Comparison of ENCODE assay signal across 16 mouse cellular contexts in the genomic region with DNA sequence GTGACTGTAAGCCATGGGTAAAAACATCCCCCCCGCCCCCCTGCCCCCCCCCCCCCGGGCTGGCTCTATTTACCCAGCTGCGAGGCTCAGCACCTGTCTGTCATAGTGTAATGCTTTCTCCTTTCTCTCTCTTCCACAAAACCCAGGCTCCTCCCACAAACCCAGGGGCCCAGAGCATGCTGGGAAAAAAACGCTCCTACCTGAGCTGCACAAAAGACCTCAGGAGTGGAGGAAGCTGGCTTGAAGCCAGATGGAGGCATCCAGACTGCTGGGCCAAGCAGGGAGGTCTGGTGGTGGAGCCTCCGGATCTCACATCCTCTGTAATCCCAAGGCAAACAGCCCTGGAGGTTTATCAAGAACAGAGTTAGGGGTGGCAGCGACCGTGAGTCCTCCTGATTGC.
DNase-seq lines count a peak whose midpoint lies in the region; ATAC-seq and TF ChIP-seq lines count a peak whose summit lies in the region.
"Had no signal": no experiment of that assay in that cellular context is flagged by ENCODE, and none has a peak within 500 bp of the region (broad histone marks: within the 10 kb centered on the region; RNA-seq: fewer than 3 reads in every experiment).

No protein-coding gene starts in this region.

- H3K4me2 ChIP-seq in lung, embryonic 16.5 days (ENCODE audit: low read depth, low read length) = no peak overlapping the region
- H3K4me2 ChIP-seq in lung, postnatal 0 days (replicated peaks; ENCODE audit: low read depth, low read length) = no peak overlapping the region
- no peak overlapping the region for H3K4me2 ChIP-seq in embryonic facial prominence, embryonic 13.5 days
- no peak overlapping the region for H3K4me2 ChIP-seq in stomach, embryonic 14.5 days (replicated peaks; ENCODE audit: low read depth, low read length)
- H3K4me2 ChIP-seq: embryonic facial prominence, embryonic 12.5 days; kidney, embryonic 15.5 days; neural tube, embryonic 12.5 days had no signal

- 28% methylated on average over 5 of the region's 7 CpGs for WGBS in lung, embryonic 16.5 days
- WGBS in lung, postnatal 0 days = 44% methylated on average over 6 of the region's 7 CpGs
- WGBS in embryonic facial prominence, embryonic 13.5 days = 55% methylated on average over 7 of the region's 7 CpGs
- 38% methylated on average over 7 of the region's 7 CpGs for WGBS in stomach, embryonic 14.5 days
- WGBS in heart, embryonic 10.5 days = 53% methylated on average over 7 of the region's 7 CpGs

- TF ChIP-seq CTCF in lung, postnatal 0 days (IDR thresholded peaks at IDR 0.05) = no peak

- no peaks in the 10 kb centered on the region; the same call in 1 of the 2 replicates for H3K4me1 ChIP-seq in lung, embryonic 16.5 days (replicated peaks; ENCODE audit: control insufficient read depth, insufficient read depth, low read length)
- H3K4me1 ChIP-seq in lung, postnatal 0 days (ENCODE audit: insufficient read depth, low read depth, low read length) = no peaks in the 10 kb centered on the region
- H3K4me1 ChIP-seq in embryonic facial prominence, embryonic 13.5 days = peaks cover 11% of the 10 kb centered on the region; the same call in 1 of the 2 replicates
- peaks cover 8% of the 10 kb centered on the region for H3K4me1 ChIP-seq in stomach, embryonic 14.5 days (ENCODE audit: control insufficient read depth, insufficient read depth, low read length)
- H3K4me1 ChIP-seq in heart, embryonic 10.5 days = 0 out of 2 replicates have a peak, but pooled peaks cover 4% of the 10 kb centered on the region
- H3K4me1 ChIP-seq: neural tube, embryonic 12.5 days had no signal

- no peak overlapping the region for H3K4me3 ChIP-seq in lung, embryonic 16.5 days (ENCODE audit: low read length)
- H3K4me3 ChIP-seq in lung, postnatal 0 days (ENCODE audit: low read depth, low read length) = no peak overlapping the region
- no peak overlapping the region for H3K4me3 ChIP-seq in embryonic facial prominence, embryonic 13.5 days
- no peak overlapping the region for H3K4me3 ChIP-seq in stomach, embryonic 14.5 days (ENCODE audit: low read depth, low read length)
- H3K4me3 ChIP-seq in heart, embryonic 10.5 days = no peak overlapping the region
- H3K4me3 ChIP-seq: embryonic facial prominence, embryonic 12.5 days; hindbrain, embryonic 10.5 days; kidney, embryonic 15.5 days; neural tube, embryonic 12.5 days had no signal

- no peak overlapping the region for H3K9ac ChIP-seq in lung, embryonic 16.5 days (ENCODE audit: low read length)
- no peak overlapping the region for H3K9ac ChIP-seq in lung, postnatal 0 days (replicated peaks; ENCODE audit: low read depth)
- no peak overlapping the region for H3K9ac ChIP-seq in embryonic facial prominence, embryonic 13.5 days
- H3K9ac ChIP-seq in stomach, embryonic 14.5 days (replicated peaks; ENCODE audit: low read depth, low read length) = no peak overlapping the region
- H3K9ac ChIP-seq: embryonic facial prominence, embryonic 12.5 days; forebrain, postnatal 0 days; kidney, embryonic 15.5 days; liver, embryonic 14.5 days; neural tube, embryonic 12.5 days had no signal

- ATAC-seq in lung, embryonic 16.5 days (ENCODE audit: low read depth) = peak; percentile 53
- ATAC-seq in lung, postnatal 0 days = no peak
- ATAC-seq in embryonic facial prominence, embryonic 13.5 days (ENCODE audit: insufficient number of reproducible peaks, insufficient read depth, low FRiP score, low TSS enrichment, low read depth) = peak; percentile 48; the same call in 1 of the 2 replicates
- peak; percentile 82 for ATAC-seq in stomach, embryonic 14.5 days (ENCODE audit: insufficient number of reproducible peaks, insufficient read depth, low FRiP score, low read depth)
- ATAC-seq: forebrain, postnatal 0 days had no signal

- no peaks in the 10 kb centered on the region for H3K9me3 ChIP-seq in lung, embryonic 16.5 days (ENCODE audit: control insufficient read depth, low read length)
- H3K9me3 ChIP-seq in lung, postnatal 0 days (ENCODE audit: low read length) = no peaks in the 10 kb centered on the region
- H3K9me3 ChIP-seq in embryonic facial prominence, embryonic 13.5 days = no peaks in the 10 kb centered on the region
- no peaks in the 10 kb centered on the region for H3K9me3 ChIP-seq in stomach, embryonic 14.5 days (ENCODE audit: control insufficient read depth, low read depth, low read length)
- no peaks in the 10 kb centered on the region for H3K9me3 ChIP-seq in heart, embryonic 10.5 days
- H3K9me3 ChIP-seq: embryonic facial prominence, embryonic 12.5 days; hindbrain, embryonic 10.5 days; kidney, embryonic 15.5 days; neural tube, embryonic 12.5 days had no signal

- no peak overlapping the region for H3K27ac ChIP-seq in lung, embryonic 16.5 days (ENCODE audit: low read length)
- no peak overlapping the region for H3K27ac ChIP-seq in lung, postnatal 0 days (ENCODE audit: low read length)
- no peak overlapping the region for H3K27ac ChIP-seq in embryonic facial prominence, embryonic 13.5 days
- no peak overlapping the region for H3K27ac ChIP-seq in stomach, embryonic 14.5 days (ENCODE audit: low read length)
- H3K27ac ChIP-seq in heart, embryonic 10.5 days = no peak overlapping the region
- H3K27ac ChIP-seq: embryonic facial prominence, embryonic 12.5 days; hindbrain, embryonic 10.5 days; kidney, embryonic 15.5 days; liver, embryonic 14.5 days; neural tube, embryonic 12.5 days had no signal

- TF ChIP-seq EP300 in lung, postnatal 0 days (IDR thresholded peaks at IDR 0.05) = no peak

- no peaks in the 10 kb centered on the region for H3K27me3 ChIP-seq in lung, embryonic 16.5 days (ENCODE audit: control insufficient read depth, insufficient read depth, low read depth, low read length)
- H3K27me3 ChIP-seq in lung, postnatal 0 days (replicated peaks; ENCODE audit: insufficient read depth, low read length) = no peaks in the 10 kb centered on the region
- no peaks in the 10 kb centered on the region for H3K27me3 ChIP-seq in embryonic facial prominence, embryonic 13.5 days
- no peaks in the 10 kb centered on the region for H3K27me3 ChIP-seq in stomach, embryonic 14.5 days (ENCODE audit: control insufficient read depth, insufficient read depth, low read length)
- no peaks in the 10 kb centered on the region for H3K27me3 ChIP-seq in heart, embryonic 10.5 days (ENCODE audit: insufficient read depth, poor library complexity, severe bottlenecking)
- H3K27me3 ChIP-seq: embryonic facial prominence, embryonic 12.5 days; kidney, embryonic 15.5 days; neural tube, embryonic 12.5 days had no signal

- no peak for DNase-seq in lung, postnatal 0 days (ENCODE audit: low spot score)
- DNase-seq in ZHBTc4 (ENCODE audit: low read depth, low spot score) = peak; percentile 62
- DNase-seq in cerebellum, adult 18-20 months = no peak
- no peak for DNase-seq in heart, embryonic 10.5 days (ENCODE audit: low spot score)
- DNase-seq: cerebellum, adult 8-10 months; forebrain, postnatal 0 days; gastrocnemius, postnatal 36 days; kidney, postnatal 4 days had no signal

- no peaks in the 10 kb centered on the region for H3K36me3 ChIP-seq in lung, embryonic 16.5 days (ENCODE audit: control insufficient read depth, insufficient read depth, low read length)
- H3K36me3 ChIP-seq in lung, postnatal 0 days (ENCODE audit: insufficient read depth, low read length) = no peaks in the 10 kb centered on the region
- no peaks in the 10 kb centered on the region for H3K36me3 ChIP-seq in embryonic facial prominence, embryonic 13.5 days
- H3K36me3 ChIP-seq in stomach, embryonic 14.5 days (ENCODE audit: control insufficient read depth, insufficient read depth, low read length) = no peaks in the 10 kb centered on the region
- H3K36me3 ChIP-seq in heart, embryonic 10.5 days = no peaks in the 10 kb centered on the region
- H3K36me3 ChIP-seq: embryonic facial prominence, embryonic 12.5 days; hindbrain, embryonic 10.5 days; kidney, embryonic 15.5 days; neural tube, embryonic 12.5 days had no signal
